Mouse (Mus musculus) bone marrow macrophage, adult 2 months (primary cell): ENCODE results near the gene Immp2l.
"Not testable (repeated sequence)": the region's sequence is repeated elsewhere in the genome, so short reads cannot be mapped to it uniquely, and the experiment has no call there.

Source experiments
- CTCF ChIP-seq: IDR thresholded peaks from 2 replicates; pipeline ENCODE4 v1.5.1; 2012; ENCODE audit warnings: low read depth, mild to moderate bottlenecking, low read length, moderate library complexity
- POLR2A ChIP-seq: IDR thresholded peaks from 2 replicates; pipeline ENCODE4 v1.6.1; 2012; ENCODE audit warnings: mild to moderate bottlenecking, low read depth, low read length, borderline replicate concordance

DNA sequence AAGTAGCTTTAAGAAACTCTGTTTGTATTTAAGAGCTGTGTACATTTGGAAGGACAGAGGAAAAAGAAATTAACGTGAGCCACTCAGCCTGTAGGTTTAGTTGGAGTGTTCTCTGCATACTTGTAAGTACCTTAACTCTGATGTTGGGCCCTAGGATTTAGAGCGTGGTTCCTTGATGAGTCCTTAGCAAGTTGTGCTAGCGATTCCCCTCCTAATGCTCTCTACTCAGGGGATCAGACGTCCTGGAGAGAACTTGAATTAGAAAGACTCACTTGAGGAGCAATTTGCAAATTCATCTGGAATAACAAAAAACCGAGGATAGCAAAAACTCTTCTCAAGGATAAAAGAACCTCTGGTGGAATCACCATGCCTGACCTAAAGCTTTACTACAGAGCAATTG lies 835.8 kb downstream of the Immp2l start:
- TF ChIP-seq CTCF, POLR2A: not testable (repeated sequence)
